Mouse (Mus musculus): ENCODE measurements around the gene Ip6k2.
A peak's percentile ranks its signal among the peaks of the same experiment; 100 is the strongest.

Ip6k2 gene

DNA sequence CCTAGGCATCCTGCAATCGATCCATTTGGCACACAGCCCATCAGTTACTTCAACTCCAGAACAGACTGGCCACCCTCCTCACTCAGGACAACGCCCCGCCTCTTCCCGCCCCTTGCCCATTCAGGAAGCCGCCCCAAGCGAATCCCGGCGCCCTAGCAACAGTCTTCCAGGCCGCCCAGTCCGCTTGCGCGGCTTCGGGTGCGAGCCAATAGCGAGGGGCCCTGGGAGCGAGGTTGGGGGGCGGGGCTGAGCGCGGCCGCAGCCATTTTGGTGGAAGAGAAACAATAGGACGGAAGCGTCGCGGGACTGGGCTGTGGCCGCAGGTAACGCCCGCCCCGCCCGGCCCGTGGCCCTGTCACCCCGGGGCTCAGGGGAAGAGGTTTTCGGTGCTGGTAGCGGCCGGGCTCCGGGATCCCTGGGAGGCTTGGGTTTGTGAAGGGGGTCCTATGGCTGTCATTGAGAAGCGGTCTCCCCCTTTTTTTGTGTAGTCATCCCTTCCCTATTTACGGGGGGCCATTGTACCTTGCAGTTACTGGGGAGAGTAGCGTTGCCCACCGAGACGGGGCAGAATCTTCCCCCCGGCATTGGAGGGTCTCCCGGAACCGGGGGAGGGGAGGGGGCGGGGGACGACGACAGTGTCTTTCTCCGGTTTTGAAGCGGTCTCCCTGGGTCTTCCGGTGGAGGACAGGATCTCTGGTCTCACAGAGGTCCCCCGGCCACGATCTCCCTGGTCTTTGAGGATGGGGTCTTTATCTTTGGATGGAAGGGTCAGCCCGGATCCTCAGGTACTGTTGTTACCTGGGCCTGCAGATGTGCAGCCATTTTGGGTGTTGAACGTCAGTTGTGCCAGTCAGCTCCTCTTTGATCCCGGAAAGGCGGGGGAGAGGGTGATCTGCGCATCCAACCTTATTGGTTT lies at the start of gene Ip6k2:
TSS of gene Ip6k2 (plus strand) at position 249 of the 916 bp plus-strand sequence.
- peak; percentile 98 to 99 for DNase-seq

DNA sequence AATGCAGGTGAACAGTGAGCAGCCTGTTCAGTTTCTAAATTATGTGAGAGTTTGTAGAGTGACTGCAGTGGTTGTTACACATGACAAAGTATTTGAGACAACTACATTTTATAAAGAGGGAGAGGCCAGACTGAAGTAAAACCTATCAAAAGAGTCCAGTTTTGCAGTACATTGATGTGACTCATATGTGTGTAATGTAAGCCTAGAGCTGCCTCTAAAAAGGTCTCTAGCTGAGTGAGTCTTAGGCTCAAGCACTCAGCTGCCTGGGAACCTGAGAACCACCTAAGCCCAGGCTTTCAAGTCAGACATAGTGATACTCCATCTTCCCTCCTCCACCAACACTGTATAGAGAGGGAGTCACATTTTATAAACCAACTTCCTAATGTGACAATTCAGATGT lies 49.0 kb upstream of the Ip6k2 start:
- DNase-seq = no peak

DNA sequence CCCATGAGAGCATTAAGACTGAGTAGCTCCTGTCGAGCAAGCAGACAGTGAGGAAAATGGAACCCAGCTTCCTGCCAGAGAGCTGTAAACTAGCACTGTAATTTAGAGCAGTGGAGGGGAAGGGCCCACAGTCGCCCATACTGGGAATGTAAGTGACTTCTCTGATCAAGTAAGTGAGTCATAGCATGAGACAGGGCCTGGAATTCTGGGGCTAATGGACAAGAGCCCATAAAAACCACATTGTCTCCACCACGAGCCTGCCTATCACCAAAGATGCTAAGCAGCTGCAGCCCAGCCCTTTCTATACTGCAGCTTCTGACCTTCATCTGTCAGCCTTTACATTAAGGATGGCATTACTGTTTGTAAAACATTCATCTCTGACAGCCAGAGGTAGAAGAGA lies 44.4 kb upstream of the Ip6k2 start:
- DNase-seq = no peak

DNA sequence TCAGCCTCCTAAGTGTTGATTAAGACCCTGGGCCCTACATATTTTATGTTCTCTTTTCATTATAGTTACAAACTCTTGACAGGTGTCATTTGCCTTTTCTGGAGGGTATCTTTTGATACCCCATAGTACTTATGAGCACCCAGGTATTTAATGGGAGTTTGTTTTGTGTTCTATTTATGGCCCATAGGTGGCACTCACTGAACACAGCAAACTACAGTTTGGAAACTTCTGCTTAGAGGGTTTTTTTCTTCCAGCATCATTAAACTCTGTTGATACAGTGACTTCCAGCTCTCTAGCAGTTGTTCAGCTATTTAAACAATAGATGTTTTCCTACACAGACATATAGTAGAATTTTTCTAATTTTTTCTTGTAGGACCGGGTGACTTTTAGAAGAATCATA lies 43.5 kb upstream of the Ip6k2 start:
- no peak for DNase-seq

DNA sequence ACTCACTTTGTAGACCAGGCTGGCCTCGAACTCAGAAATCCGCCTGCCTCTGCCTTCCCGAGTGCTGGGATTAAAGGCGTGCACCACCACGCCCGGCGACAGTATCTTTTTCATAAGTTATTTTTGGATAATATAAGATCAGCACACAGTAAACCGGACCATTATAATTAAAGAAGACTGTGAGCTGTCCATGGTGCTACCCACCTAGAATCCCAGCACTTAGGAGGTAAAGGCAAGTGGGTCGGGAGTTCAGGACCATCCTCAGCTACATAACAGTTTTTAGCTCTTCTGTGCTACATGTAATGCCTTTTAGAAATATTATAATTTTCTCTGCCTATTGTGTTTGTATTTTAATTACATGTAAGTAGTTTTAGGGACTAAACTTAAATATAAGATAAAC lies 41.5 kb upstream of the Ip6k2 start:
- no peak for DNase-seq

DNA sequence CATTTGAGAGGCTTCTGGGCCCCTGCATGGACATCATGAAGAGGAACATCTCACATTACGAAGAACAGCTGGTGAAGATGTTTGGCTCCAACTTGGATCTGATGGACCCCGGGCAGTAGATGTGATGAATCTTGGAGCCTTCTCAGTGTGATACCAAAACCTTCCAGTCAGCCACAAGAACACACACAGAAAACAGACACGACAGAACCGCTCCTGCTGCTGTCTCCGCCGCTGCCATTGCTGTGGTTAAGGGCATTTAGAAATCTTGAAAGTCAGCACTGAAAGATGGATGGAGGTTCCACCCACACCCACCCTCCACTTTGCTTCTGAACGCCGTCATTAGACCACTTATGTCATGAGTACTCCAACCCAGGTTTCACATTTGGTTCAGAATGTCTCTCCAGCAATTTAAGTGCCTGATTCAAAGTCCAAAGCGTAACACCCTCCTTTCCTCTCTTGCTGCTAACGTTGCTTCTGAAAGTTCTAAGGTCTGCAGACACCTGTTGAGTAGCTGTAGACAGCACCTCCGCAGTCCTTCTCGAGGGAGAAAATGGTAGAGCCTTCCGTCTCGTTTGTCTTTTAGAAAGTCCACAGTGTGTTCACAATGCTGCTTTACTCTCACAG lies 36.6 kb upstream of the Ip6k2 start:
- DNase-seq = no peak

DNA sequence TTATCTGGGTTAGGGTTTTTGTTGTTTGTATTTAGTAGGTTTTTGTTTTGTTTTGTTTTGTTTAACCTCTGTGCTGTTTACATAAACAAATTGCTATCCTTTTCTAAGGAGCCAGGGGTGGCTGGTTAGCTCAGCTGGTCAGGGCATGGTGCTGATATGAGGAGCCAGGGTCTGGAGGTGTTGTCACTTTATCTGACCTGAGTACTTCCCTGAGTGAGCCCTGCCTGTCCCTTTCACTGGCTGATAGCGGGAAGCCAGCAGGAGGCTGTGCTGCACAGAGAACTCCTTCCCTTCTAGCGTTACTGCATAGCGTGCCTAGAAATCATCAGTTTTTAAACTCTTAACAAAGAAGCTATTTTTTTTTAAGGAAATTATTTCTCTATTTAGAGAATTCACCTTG lies 35.9 kb upstream of the Ip6k2 start:
- DNase-seq = no peak

DNA sequence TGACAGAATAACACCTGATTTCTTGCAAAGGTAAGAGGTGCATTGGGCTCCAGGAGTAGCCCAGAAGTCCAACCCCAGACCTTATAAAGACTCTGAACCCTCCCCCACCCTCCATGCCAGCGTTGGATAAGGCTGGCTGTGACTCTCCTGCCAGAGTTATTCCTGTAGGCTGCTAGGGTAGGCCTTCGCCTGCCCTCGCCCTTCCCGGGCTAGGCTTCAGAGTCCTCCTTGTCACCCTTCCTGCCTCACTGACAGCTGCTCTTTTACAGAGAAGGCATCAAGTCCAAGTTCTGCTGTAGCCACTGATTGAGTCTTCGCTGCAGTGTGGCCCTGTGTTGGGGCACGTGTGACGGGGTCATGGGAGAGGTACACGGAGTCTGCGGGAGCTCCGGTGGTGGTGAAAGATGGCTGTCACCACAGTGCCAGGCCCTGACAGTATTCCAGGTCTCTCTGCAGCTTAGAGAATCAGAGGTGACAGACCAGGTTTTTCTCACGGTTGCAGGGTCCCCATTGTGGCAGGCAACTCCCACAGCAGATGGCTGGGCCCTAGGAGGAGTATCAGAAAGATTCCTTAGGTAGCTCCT lies 34.9 kb upstream of the Ip6k2 start:
- DNase-seq = no peak

DNA sequence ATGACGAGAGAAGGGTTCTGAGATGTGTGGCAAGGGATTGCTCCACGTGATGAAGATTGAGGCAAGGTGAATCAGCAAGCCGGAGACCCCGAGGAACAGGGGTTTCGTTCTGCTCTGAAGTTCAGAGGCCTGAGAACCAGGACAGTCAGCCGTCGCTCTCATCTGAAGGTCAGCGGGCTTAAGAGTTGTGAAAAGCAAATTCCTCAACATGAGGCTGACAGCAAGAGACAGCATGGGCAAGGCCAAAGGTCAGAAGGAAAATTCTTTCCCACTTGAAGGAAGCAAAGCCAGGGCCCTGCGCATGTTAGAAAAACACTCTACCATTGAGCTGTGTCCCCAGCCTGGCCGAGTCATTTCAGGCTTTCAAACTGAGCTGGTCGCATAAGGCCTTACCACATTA lies 33.0 kb upstream of the Ip6k2 start:
- DNase-seq = peak in 1 of 2 experiments; percentile 12

DNA sequence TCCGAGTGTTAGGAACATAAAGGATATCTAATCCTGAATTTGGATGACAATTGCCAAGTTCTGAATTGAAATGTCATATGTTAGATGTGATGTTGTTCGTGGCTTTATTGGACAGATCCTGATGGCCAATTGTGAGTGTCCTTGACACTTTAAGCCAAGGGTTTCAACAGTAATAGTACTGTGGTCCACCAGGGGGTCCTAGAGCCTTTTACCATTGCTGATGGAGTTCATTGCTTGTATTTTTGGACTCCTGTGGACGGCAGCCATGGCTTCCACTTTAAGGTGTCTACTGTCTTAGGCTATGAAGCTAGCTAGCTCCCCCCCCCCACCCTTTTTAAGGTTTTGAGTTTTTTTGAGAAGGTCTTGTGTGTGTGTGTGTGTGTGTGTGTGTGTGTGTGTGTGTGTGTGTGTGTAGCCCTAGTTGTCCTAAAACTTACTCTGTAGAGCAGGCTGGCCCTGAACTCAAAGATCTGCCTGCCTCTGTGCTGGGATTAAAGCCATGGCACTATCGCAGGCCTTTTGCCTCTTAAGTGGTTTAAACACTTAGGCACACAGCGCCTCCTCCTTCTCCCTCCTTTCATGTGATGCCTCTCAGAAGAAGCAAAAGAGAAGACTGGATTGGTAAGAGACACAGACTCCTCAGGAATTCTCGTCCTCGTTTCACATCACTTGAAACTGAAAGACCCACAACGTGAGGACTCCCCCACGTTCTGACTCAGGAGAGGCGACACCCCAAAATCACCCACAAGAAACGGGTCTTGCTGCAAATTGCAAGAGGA lies 31.3 kb upstream of the Ip6k2 start:
- DNase-seq = no peak

DNA sequence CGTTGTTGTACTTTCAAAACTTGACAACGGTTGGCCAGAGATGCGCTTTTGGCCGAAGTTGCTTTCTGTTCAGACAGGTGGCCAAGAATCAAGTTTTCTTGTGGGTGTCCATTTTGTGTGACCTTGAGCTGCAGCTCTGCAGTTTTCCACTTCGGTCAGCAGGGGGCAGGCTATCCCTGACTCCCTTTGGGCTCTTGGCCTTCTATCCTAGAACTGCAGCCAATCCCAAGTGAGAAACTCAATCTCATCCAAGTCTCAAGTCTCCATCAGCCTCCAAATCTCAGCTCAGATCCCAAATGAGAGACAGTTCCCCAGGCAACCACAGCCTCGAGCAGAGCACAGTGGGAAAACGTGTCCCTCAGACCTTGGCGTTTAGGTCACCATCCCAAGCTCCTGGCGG lies 30.3 kb upstream of the Ip6k2 start:
- peak; percentile 45 to 59 for DNase-seq

DNA sequence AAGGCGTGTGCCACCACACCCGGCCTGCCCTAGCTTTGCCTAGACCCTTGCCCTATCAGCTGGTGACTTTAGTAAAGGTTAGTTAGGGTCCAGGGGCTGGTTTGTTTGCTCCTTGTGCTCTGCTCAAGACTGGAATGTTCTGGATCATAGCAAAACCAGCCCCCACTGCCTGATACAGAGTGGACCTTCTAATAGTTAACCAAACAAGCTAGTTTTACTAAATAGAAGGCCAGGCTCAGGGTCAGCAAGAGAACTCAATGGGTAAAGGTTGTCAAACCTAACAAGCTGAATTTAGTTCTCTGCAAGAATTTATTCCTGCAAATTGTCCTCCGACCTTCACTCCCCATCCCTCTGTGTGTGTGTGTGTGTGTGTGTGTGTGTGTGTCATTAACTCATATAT lies 29.6 kb upstream of the Ip6k2 start:
- peak; percentile 4 to 11 for DNase-seq

DNA sequence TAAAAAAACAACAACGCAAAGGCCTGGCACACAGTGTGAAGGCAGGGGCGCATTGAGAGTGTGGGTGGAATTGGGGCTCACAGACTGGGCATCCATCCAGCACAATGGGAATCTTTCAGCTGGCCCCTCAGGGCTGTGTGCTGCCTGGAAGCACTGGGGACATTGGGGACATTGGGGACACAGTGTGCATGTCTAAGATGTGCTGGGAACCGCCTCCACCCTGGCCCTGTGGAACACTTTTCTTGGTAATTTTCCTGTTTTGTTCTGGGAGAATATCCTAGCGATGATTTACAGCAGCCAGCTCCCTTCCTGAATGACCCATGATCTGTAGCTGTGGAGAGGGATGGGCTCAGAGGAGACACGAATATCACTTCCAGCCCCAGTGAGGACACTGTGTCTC lies 29.2 kb upstream of the Ip6k2 start:
- peak in 1 of 2 experiments; percentile 8 for DNase-seq

DNA sequence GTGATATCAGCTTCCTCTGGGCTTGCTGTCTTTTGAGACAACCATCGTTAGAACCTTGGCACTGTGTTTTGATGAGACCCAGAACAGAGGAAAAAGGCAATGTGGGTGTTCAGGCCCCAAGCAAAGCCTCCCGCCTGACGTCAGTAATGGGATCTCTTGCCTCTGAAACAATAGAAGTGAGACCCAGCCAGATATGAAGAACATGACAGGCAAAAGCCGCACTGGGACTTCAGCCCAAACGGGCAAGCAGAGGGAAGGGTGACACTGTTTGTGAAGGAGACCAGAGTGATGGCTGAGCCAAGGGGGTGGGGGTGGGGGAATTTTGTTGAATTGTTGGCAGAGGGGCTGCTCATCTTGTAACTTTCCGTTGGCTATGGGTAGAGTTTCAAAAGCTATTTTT lies 26.2 kb upstream of the Ip6k2 start:
- DNase-seq = no peak

DNA sequence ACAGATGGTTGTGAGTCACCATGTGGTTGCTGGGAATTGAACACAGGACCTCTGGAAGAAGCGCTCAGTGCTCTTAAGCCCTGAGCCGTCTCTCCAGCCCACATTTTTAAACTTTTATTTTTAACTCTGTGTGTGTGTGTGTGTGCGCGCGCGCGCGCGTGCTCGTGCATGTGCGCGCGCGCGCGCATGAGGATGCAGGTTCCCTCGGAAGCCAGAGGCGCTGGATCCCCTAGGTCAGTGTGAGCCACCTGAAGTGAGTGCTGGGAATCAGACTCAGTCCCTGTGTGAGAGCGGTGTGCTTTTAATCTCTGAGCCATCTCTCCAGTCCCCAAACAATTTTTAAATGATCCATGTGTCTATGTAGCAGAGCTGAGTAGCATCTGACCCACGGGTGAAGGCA lies 24.5 kb upstream of the Ip6k2 start:
- DNase-seq = no peak

DNA sequence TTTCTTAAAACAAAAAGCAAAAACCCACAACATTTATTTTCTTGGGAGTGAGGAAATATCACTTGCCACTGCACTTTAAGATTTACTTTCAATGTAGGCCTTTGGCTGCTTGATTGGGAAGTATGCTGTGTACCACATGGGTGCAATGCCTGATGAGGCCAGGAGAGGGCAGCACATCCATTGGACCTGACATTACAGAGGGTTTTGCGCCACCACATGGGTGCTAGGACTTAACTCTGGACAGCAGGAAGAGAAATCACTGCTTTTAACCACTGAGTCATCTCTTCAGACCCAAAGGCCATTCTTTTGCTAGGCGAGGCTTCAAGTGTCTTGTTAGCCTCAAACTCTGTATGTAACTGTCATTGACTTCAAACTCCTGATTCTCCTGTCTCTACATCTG lies 23.8 kb upstream of the Ip6k2 start:
- peak; percentile 72 for DNase-seq

DNA sequence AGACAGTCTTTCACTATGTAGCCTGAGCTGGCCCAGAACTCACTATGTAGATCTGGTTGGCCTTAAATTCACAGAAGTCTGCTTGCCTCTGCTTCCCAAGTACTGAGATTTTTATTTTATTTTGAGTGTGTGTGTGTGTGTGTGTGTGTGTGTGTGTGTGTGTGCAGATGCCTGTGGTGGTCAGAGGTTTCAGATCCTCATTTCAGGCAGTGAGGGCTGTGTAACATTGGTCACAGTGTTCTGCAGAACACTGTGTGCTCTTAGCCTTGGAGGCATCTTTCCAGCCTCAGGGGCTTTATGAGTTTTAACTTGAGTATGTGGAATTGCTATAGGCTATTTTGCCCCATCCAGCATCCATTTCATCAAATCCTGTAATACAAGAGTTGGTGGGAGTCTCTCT lies 22.0 kb upstream of the Ip6k2 start:
- DNase-seq = no peak

DNA sequence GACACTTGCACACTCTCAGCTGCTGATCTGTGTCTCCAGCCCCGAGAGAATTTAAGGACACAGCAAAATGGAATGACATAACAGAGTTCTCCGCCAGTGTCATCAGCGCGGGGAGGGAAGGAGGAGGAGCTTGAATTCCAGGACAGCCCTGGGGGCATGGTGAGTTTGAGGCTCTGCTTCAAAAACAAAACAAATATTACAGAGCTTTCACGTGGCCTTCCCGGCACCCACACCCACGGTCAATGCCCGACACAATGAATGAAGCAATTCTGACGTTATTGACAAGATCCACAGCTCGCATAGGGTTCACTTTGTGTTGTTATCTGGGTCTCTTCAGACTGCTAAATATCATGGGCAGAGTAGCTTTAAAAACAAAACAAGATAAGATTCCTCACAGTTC lies 18.6 kb upstream of the Ip6k2 start:
- DNase-seq = no peak

DNA sequence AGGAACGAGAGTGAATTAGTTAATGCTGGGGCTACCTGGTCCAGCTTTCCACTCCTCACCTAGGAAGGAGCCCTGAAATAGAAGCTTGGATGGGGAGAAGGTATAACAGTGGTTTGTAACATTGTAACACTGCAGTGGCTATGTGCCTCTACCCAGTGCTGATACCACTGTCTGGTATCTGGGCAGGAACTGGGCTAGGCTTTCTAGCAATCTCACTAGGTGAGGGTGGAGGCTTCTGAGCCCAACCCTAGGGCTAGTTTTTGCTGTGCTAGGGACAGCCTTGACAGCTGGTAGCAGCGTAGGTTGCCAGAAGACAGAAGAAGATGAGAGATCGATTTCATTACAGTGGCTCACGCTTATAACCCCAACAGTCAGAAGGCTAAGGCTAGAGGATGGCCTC lies 7.0 kb upstream of the Ip6k2 start:
- no peak for DNase-seq

DNA sequence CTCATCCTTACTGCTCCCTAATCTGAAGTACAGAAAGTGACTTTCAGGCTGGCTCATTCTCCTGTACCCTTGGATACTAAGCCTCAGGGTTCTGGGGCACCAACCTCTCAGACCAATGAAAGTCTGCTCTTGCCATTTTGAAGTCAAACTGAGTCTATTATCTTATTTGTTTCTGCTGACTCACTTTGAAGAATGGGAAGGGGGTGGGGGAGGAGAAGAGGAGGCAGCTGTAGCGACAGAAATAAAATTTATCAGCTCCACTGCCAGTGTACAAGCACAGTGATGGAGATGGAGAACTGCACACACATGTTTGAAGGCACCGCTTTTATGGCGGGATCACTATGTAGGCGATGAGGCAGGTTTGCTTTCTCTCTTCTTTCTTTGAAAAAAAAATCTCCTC lies 6.3 kb upstream of the Ip6k2 start:
- no peak for DNase-seq

DNA sequence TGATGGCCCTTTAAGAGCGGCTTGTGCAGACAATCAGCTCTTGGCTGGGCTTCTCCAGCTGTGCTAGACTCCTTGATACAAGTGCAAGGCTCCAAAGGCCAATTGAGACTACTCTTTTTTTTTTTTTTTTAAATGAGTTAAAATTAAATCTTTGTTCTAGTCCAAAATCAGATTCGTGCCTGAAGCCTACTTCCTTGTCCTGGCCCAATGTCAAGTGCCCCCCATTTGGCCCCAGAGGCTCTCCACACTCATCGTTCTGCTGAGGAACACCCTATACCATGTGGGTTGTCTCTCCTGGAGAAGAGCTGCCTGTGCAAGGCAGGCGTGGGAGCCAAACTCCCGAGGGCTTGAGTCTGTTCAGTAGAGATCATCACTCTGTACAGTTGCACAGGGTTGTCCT lies 2.6 kb upstream of the Ip6k2 start:
- no peak for DNase-seq

DNA sequence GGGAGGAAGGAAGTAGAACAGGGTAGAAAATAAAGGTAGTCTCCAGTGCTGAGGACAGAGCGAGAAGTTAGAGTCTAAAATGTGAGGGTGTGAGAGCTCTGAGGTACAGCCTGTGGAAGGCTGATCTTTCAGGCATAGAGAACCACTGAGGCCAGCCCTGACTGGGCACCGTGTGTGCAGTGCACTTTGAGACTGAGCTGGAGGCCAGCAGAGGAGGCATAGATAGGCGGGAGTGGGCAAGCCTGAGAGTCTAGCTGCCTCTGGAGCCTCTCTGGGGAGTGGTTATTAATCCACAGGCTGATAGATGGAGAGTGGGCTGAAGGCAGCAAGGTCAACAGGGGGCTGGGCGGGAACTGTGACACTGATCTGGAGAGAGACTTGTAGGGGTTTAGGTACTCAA lies 1.7 kb upstream of the Ip6k2 start:
- DNase-seq = no peak

DNA sequence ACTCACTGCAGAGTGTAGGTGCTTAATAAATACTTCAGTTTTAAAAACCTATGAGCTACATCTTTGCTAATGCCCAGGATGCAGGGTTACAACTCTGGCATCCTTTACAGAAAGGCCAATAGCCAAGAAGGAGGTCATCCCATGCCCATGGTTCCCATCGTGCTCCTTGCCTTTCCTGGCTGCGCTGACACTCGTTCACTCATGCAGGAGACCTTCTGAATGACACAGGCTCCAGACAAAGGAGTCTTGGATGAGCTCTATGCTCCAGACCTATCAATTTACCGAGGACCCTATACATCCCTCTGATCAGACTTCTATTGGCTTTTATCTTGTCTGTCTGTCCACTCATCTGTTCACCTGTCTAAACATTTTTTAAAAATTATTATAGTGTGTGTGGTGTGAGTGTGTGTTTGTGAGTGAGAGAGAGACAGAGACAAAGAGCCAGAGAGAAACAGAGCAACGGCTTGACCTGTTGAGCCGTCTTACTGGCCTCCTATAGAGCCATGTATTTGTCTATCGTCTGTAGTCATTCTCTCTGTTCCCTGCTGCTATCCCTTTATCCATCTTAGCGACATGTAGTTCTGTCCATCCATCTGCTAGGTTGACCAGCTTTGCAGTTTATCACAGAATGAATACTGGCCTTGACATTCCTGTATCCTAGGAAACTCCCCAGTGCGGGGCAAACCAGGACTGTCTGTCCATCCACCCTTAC lies 604 bp upstream of the Ip6k2 start:
- DNase-seq = no peak
